Mouse (Mus musculus) kidney, adult 2 months (tissue): ENCODE data around the gene Snrpf. TPM values are rescaled to one million over a fixed set of nuclear protein-coding genes. Genes with fewer than 3 reads are reported as not detected.
"Not testable (repeated sequence)": the region's sequence is repeated elsewhere in the genome, so short reads cannot be mapped to it uniquely, and the experiment has no call there.

Source experiments
- DNase-seq: peaks from one replicate; pipeline ENCODE4 v3.0.0; 2021
- H3K27ac ChIP-seq: fragments of 200-500 bp; 2 replicates; pipeline ENCODE4 v1.5.1; 2012; ENCODE audit warnings: low read depth, low read length, control low read depth, inconsistent platforms; ENCODE audit not compliant: insufficient read depth
- H3K27me3 ChIP-seq: fragments of 200-500 bp; replicated peaks from 2 replicates; pipeline ENCODE4 v1.6.1; 2012; ENCODE audit warnings: mild to moderate bottlenecking, moderate library complexity, low read length, inconsistent platforms; ENCODE audit not compliant: control insufficient read depth, insufficient read depth
- H3K36me3 ChIP-seq: fragments of 200-500 bp; 2 replicates; pipeline ENCODE4 v1.6.1; 2012; ENCODE audit warnings: mild to moderate bottlenecking, moderate library complexity, low read length, inconsistent platforms; ENCODE audit not compliant: control insufficient read depth, insufficient read depth
- H3K4me1 ChIP-seq: fragments of 200-500 bp; 2 replicates; pipeline ENCODE4 v1.6.1; 2011; ENCODE audit warnings: low read length; ENCODE audit not compliant: control insufficient read depth, insufficient read depth
- H3K4me3 ChIP-seq: fragments of 200-500 bp; 2 replicates; pipeline ENCODE4 v1.5.1; 2011; ENCODE audit warnings: mild to moderate bottlenecking, low read depth, low read length, control low read depth; ENCODE audit not compliant: insufficient read depth
- CTCF ChIP-seq: fragments of 200-500 bp; conservative IDR thresholded peaks from 2 replicates; pipeline ENCODE4 v1.5.1; 2011; ENCODE audit warnings: low read depth, mild to moderate bottlenecking, control low read depth, low read length, moderate library complexity, mixed read lengths; ENCODE audit not compliant: insufficient read depth, insufficient read length
- POLR2A ChIP-seq: fragments of 200-500 bp; IDR thresholded peaks from one replicate; pipeline ENCODE4 v1.6.1; 2011; ENCODE audit warnings: low read depth, low read length, control low read depth
- WGBS: fragments of 180-500 bp; shearing (Covaris S2); methylation state at CpG from one replicate; pipeline ENCODE4 v1.1.7; 2018; 5-methylcytosine and 5-hydroxymethylcytosine counted together
- polyA plus RNA-seq: library from polyadenylated mRNA; depleted of rRNA; stranded (reverse); fragments of >200 nt; gene quantifications from 2 replicates; pipeline ENCODE4 v1.2.3, GENCODE M21; 2012

Gene Snrpf
- polyA plus RNA-seq, 1 experiment = 30.8 TPM

DNA sequence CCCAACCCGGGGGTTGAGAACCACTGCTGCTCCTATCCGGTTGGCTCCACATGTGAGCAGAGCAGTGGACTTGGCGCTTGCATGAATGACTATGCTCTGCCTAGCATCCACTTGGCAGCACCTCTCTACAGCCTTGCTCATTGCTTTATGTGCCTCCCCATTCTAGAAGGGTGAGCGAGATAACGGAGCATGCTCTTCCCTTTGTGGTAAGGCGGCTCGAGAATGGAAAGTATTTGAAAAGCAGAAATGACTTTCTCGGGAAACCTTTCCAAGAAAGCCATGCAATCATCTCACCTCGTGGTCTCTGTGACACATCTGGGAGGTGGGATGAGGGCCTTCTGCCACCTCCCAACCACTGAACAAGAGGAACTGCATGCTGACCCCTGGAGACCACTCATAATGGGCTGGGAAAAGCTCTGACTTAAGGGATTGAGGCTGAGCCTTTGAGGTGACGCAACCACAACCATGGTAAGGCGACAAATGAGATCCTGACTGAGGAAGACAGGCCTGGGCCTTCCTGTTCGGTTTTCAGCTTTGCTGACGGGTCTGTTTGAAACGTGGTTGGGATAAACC lies 24.9 kb downstream of the Snrpf start:
- no peak overlapping the region for H3K4me3 ChIP-seq
- no peaks in the 10 kb centered on the region for H3K4me1 ChIP-seq
- no peaks in the 10 kb centered on the region for H3K36me3 ChIP-seq
- WGBS = 89% methylated on average over 14 of the region's 14 CpGs
- TF ChIP-seq CTCF = no peak
- TF ChIP-seq POLR2A = no peak
- no peak for DNase-seq
- H3K27ac ChIP-seq = no peak overlapping the region
- H3K27me3 ChIP-seq = no peaks in the 10 kb centered on the region

DNA sequence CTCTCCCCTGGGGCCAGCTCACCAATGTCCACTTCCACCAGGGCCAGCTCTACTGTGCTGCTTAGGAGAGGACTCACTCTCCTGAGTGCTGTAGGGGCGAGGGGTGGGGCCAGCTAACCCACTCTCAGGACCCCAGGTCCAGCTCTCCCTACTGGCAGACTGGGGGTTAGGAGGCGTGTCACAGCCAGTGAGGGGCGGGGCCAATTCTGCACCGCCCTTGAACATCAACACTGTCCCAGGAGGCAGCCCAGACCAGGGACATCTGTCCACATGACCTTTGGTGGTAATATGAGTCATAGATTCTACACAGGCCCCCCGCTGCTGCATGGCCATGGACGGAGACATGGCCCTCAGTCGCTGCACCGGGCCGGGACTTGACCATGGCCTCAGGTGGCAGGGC lies 29.7 kb downstream of the Snrpf start:
- Histone ChIP-seq H3K4me1 (no peaks in the 10 kb centered on the region), H3K4me3 (no peak overlapping the region), H3K27me3 (no peaks in the 10 kb centered on the region), H3K27ac (no peak overlapping the region), H3K36me3 (no peaks in the 10 kb centered on the region)
- no peak for DNase-seq
- WGBS = 66% methylated on average over 9 of the region's 9 CpGs
- TF ChIP-seq CTCF = no peak
- no peak for TF ChIP-seq POLR2A

DNA sequence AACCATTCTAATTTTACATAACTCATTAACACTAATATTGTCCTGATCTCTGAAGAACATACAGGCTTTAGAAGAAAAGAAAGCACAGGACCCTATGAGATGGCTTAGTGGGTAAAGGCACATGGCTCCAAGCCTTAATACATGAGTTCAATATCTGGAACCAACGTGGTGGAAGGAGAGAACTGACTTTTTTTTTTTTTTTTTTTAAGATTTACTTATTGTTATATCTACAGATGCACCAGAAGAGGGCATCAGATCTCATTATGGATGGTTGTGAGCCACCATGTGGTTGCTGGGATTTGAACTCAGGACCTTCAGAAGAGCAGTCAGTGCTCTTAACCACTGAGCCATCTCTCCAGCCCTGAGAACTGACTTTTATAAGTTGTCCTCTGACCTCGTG lies 31.5 kb downstream of the Snrpf start:
- 75% methylated on average over 2 of the region's 2 CpGs for WGBS
- not testable (repeated sequence) for H3K4me3 ChIP-seq, H3K4me1 ChIP-seq, DNase-seq, H3K27me3 ChIP-seq, H3K27ac ChIP-seq, H3K36me3 ChIP-seq

DNA sequence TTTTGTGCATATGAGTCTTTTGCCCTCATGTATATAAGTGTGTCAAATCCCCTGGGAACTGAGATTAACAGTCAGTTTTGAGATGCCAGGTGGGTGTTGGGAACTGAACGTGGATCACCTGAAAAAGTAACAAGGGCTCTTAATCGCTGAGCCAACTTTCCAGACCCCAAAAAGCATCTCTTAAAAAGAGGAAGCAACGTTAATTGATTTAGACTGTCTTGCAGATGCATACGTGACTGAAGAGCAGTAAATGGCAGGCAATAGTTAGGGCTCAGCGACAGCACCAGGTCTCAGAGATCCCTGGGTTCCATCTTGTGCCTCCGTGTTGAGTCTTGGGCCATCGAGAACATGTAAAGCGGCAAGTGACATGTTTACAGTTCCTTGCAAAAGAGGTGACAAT lies 36.9 kb downstream of the Snrpf start:
- no peak overlapping the region for H3K4me3 ChIP-seq
- H3K27ac ChIP-seq = no peak overlapping the region
- no peaks in the 10 kb centered on the region for H3K36me3 ChIP-seq
- DNase-seq = no peak
- TF ChIP-seq POLR2A (no peak), CTCF (no peak)
- no peaks in the 10 kb centered on the region for H3K4me1 ChIP-seq
- no peaks in the 10 kb centered on the region for H3K27me3 ChIP-seq
- WGBS = 84% methylated on average over 8 of the region's 8 CpGs

DNA sequence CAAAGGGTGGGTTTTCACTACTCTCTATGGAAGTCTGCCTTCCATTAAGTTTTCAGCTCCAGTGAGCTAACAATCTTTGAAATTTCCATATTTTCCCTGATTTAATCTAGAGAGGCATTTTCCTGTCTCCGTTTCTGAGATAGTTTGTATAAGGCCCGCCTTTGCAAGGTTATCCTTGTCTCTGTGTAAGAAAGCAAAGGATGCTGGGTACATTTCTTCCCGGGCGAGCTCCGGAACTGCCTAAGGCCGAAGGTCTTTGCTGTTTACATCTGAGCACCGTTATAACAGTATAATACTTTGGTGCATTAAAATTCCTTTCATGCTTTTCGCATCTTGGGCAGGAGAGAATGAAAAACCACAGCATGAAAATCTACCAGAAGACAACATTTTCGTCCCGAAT lies 39.7 kb downstream of the Snrpf start:
- H3K4me1 ChIP-seq = no peaks in the 10 kb centered on the region
- no peak for DNase-seq
- WGBS = 75% methylated on average over 10 of the region's 10 CpGs
- no peak overlapping the region for H3K27ac ChIP-seq
- H3K27me3 ChIP-seq = no peaks in the 10 kb centered on the region
- TF ChIP-seq POLR2A = no peak
- TF ChIP-seq CTCF = no peak
- H3K4me3 ChIP-seq = no peak overlapping the region
- H3K36me3 ChIP-seq = no peaks in the 10 kb centered on the region

DNA sequence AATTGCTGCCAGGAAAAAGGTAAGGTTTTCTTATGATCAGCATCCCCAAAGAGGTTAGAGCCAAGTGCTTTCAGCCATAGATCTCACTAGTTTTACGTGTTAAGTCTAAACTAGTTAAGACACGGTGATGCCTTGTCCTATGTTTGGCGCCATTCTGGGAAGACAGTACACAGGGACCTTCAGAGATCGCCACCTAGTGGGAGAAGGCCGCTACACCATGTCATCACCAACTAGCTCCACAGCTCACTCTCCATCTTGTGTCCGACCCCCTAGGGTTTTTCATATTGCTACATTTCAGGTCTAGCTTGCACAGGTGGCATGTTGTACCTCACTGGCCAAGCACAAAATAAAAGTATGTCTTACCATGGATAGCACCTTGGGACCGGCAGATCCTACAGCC lies 40.5 kb downstream of the Snrpf start:
- DNase-seq = peak; percentile 76
- H3K4me3 ChIP-seq = no peak overlapping the region
- no peaks in the 10 kb centered on the region for H3K27me3 ChIP-seq
- H3K27ac ChIP-seq = no peak overlapping the region
- H3K36me3 ChIP-seq = no peaks in the 10 kb centered on the region
- H3K4me1 ChIP-seq = no peaks in the 10 kb centered on the region
- TF ChIP-seq CTCF (peak; percentile 98), POLR2A (no peak)
- 14% methylated on average over 7 of the region's 7 CpGs for WGBS

DNA sequence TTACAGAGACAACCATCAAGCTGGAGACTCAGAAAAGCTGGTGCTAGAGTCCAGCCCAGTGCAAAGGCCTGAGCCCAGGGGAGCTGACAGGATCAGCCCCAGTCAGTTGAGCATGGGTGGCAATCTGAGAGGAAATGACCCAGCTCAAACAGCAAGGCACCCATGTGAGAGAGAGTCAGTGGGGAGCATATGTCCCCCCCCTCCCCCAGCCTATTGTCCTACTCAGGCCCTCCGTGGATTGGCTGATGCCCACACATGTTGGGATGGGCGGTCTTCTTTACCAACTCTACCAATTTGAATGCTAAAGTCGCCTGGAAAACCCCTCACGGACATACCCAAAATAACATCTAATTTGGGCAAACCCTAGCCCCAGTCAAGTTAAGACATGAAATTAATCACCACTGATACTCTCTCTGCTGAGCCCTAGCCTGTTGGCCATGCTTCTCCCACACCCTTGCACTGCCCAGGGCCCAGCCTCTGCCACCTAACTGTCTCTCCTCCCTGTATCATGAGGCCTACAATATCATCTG lies 41.7 kb downstream of the Snrpf start:
- Histone ChIP-seq H3K27me3 (no peaks in the 10 kb centered on the region), H3K4me1 (no peaks in the 10 kb centered on the region), H3K27ac (no peak overlapping the region), H3K4me3 (no peak overlapping the region), H3K36me3 (no peaks in the 10 kb centered on the region)
- WGBS = 96% methylated on average over 4 of the region's 4 CpGs
- DNase-seq = no peak
- TF ChIP-seq POLR2A (no peak), CTCF (no peak)

DNA sequence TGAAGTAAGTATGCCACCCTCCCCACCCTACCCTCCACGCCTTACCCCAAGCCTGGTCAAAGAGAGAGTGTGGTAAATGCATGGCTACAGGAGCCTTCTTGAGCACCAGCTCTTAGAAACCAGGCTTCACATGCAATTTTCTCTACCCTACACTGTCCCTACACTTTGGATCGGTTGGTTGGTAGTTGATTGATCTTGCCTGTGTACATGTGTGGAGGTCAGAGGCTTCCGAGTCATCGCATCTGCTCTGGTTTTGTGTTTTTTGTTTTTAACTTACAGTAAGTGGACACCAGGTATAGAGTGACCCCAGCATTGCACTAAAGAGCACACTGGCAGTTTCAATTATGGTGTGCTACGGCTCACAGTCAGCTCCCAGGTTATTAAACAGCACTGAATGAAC lies 45.3 kb downstream of the Snrpf start:
- H3K27me3 ChIP-seq = no peaks in the 10 kb centered on the region
- no peak overlapping the region for H3K4me3 ChIP-seq
- no peaks in the 10 kb centered on the region for H3K36me3 ChIP-seq
- TF ChIP-seq CTCF (no peak), POLR2A (no peak)
- peaks cover 5% of the 10 kb centered on the region for H3K4me1 ChIP-seq
- no peak overlapping the region for H3K27ac ChIP-seq
- no peak for DNase-seq
- WGBS = 80% methylated on average over 5 of the region's 5 CpGs
